Mouse (Mus musculus) duodenum, adult 2 months (tissue): ENCODE results near the gene F5. TPM values are rescaled to one million over a fixed set of nuclear protein-coding genes. Genes with fewer than 3 reads are reported as not detected.

ENCODE experiments used
- polyA plus RNA-seq: library from polyadenylated mRNA; depleted of rRNA; stranded (reverse); fragments of >200 nt; gene quantifications from 2 replicates; pipeline ENCODE4 v1.2.3, GENCODE M21; 2012; ENCODE audit warnings: low replicate concordance; rRNA removed

The F5 gene
- polyA plus RNA-seq: 0.20 and 3.5 TPM in 2 replicates

GRCm38 (mm10) chr1:164151387-164152088, at the start of gene F5:
TSS of gene F5 (plus strand) at chr1:164151838.

GRCm38 (mm10) chr1:164114947-164115493, 36.6 kb upstream of the F5 start, which contains the start of gene Selp:
TSS of gene Selp (plus strand) at chr1:164115264.

GRCm38 (mm10) chr1:164248465-164249331, 97.1 kb downstream of the F5 start, which contains the start of gene Slc19a2:
TSS of gene Slc19a2 (plus strand) at chr1:164249046.

Other genes with a start within 250 kb of the F5 start
- gene Scyl3, start 222.7 kb upstream of the F5 start, polyA plus RNA-seq: 3.2 and 4.4 TPM in 2 replicates
- gene BC055324, start 157.0 kb upstream of the F5 start, polyA plus RNA-seq: 0.23 and 0.57 TPM in 2 replicates
- 0.12 TPM in 1 of 2 replicates, not detected in the other for gene Mettl18, start 156.9 kb upstream of the F5 start, polyA plus RNA-seq
- gene Sele, start 103.6 kb upstream of the F5 start, polyA plus RNA-seq: 0.07 TPM in 1 of 2 replicates, not detected in the other
- gene Sell, start 89.9 kb upstream of the F5 start, polyA plus RNA-seq: 0.09 and 0.60 TPM in 2 replicates
- 0.18 and 1.3 TPM in 2 replicates for gene Selp, start 36.6 kb upstream of the F5 start, polyA plus RNA-seq
- gene Slc19a2, start 97.2 kb downstream of the F5 start, polyA plus RNA-seq: 6.5 and 13.8 TPM in 2 replicates
- 0.79 and 1.1 TPM in 2 replicates for gene Ccdc181, start 123.7 kb downstream of the F5 start, polyA plus RNA-seq
- 3.3 and 3.7 TPM in 2 replicates for gene Nme7, start 152.3 kb downstream of the F5 start, polyA plus RNA-seq
- gene Blzf1, start 155.7 kb downstream of the F5 start, polyA plus RNA-seq: 0.42 and 0.49 TPM in 2 replicates